Mouse (Mus musculus) limb, embryonic 11.5 days (tissue): Measurements from ENCODE around the gene Gm45753. TPM values are rescaled to one million over a fixed set of nuclear protein-coding genes. Genes with fewer than 3 reads are reported as not detected.

Experiments
- ATAC-seq: fragments of 200-750 bp; cut with Nextera tagmentation; 2 replicates; pipeline ENCODE4 v1.8.0; 2017; ENCODE audit warnings: low read depth; ENCODE audit not compliant: insufficient number of reproducible peaks, low FRiP score, low TSS enrichment
- DNase-seq: peaks from one replicate; pipeline ENCODE4 v3.0.0-alpha.2; 2015; ENCODE audit warnings: low spot score
- H3K27ac ChIP-seq: fragments of 300-500 bp; sonication (generic); replicated peaks from 2 replicates; pipeline ENCODE4 v1.5.1; 2014; ENCODE audit warnings: low read depth, mild to moderate bottlenecking, low read length
- H3K27me3 ChIP-seq: fragments of 300-500 bp; sonication (generic); 2 replicates; pipeline ENCODE4 v1.6.1; 2014; ENCODE audit warnings: mild to moderate bottlenecking, low read length, mixed read lengths; ENCODE audit not compliant: control insufficient read depth, insufficient read depth
- H3K36me3 ChIP-seq: fragments of 300-500 bp; sonication (generic); 2 replicates; pipeline ENCODE4 v1.6.1; 2014; ENCODE audit warnings: mild to moderate bottlenecking, low read length, moderate library complexity, mixed read lengths; ENCODE audit not compliant: control insufficient read depth, insufficient read depth
- H3K4me1 ChIP-seq: fragments of 300-500 bp; sonication (generic); 2 replicates; pipeline ENCODE4 v1.6.1; 2014; ENCODE audit warnings: low read length, mixed read lengths; ENCODE audit not compliant: control insufficient read depth, insufficient read depth
- H3K4me2 ChIP-seq: fragments of 300-500 bp; sonication (generic); 2 replicates; pipeline ENCODE4 v1.6.1; 2014; ENCODE audit warnings: low read depth, mild to moderate bottlenecking, moderate library complexity; ENCODE audit not compliant: severe bottlenecking
- H3K4me3 ChIP-seq: fragments of 300-500 bp; sonication (generic); 2 replicates; pipeline ENCODE4 v1.5.1; 2014; ENCODE audit warnings: low read depth, low read length
- H3K9ac ChIP-seq: fragments of 300-500 bp; sonication (generic); 2 replicates; pipeline ENCODE4 v1.6.1; 2014; ENCODE audit warnings: mild to moderate bottlenecking, low read length
- H3K9me3 ChIP-seq: fragments of 300-500 bp; sonication (generic); 2 replicates; pipeline ENCODE4 v1.6.1; 2016; ENCODE audit warnings: low read length; ENCODE audit not compliant: control insufficient read depth
- WGBS: fragments of 180-500 bp; shearing (Covaris S2); extraction: QIAGEN DNeasy Blood & Tissue Kit; methylation state at CpG from one replicate; pipeline ENCODE4 v1.1.7; 2014; 5-methylcytosine and 5-hydroxymethylcytosine counted together
- polyA plus RNA-seq: library from polyadenylated mRNA; unstranded; fragments of >200 nt; fragmentation: Nextera tagmentation; extraction: Ambion mirVana; gene quantifications from 2 replicates; pipeline ENCODE4 v1.2.1, GENCODE M21; 2014

Gene Gm45753
- polyA plus RNA-seq, 1 experiment from 2014 or later = not detected

GRCm38 (mm10) chr8:45246307-45246706, 62.0 kb downstream of the Gm45753 start:
- H3K27ac ChIP-seq = no peak overlapping the region
- H3K27me3 ChIP-seq = no peaks in the 10 kb centered on the region
- no peak overlapping the region for H3K9ac ChIP-seq
- WGBS = 62% methylated on average over 7 of the region's 7 CpGs
- H3K4me3 ChIP-seq = no peak overlapping the region
- no peaks in the 10 kb centered on the region for H3K9me3 ChIP-seq
- ATAC-seq (no peak), DNase-seq (no peak)
- H3K36me3 ChIP-seq = no peaks in the 10 kb centered on the region
- H3K4me1 ChIP-seq = no peaks in the 10 kb centered on the region
- H3K4me2 ChIP-seq = no peak overlapping the region

- Histone ChIP-seq H3K27ac (no peak overlapping the region), H3K4me1 (no peaks in the 10 kb centered on the region), H3K27me3 (no peaks in the 10 kb centered on the region), H3K9me3 (no peaks in the 10 kb centered on the region), H3K4me3 (no peak overlapping the region), H3K4me2 (no peak overlapping the region), H3K36me3 (no peaks in the 10 kb centered on the region), H3K9ac (no peak overlapping the region)
- 75% methylated on average over 8 of the region's 8 CpGs for WGBS
- ATAC-seq (no peak), DNase-seq (no peak)
Observed at GRCm38 (mm10) chr8:45239363-45239762, 68.9 kb downstream of the Gm45753 start.

GRCm38 (mm10) chr8:45238282-45238681, 70.0 kb downstream of the Gm45753 start:
- no peak overlapping the region for H3K27ac ChIP-seq
- H3K27me3 ChIP-seq = no peaks in the 10 kb centered on the region
- no peak overlapping the region for H3K9ac ChIP-seq
- peak; percentile 33 for DNase-seq
- no peaks in the 10 kb centered on the region for H3K36me3 ChIP-seq
- ATAC-seq = peak; percentile 44; the same call in 1 of the 2 replicates
- H3K4me3 ChIP-seq = no peak overlapping the region
- WGBS = 16% methylated on average over 3 of the region's 3 CpGs
- H3K4me1 ChIP-seq = no peaks in the 10 kb centered on the region
- H3K9me3 ChIP-seq = no peaks in the 10 kb centered on the region
- no peak overlapping the region for H3K4me2 ChIP-seq

- H3K27ac ChIP-seq = no peak overlapping the region
- no peaks in the 10 kb centered on the region for H3K36me3 ChIP-seq
- DNase-seq = peak; percentile 73
- H3K4me2 ChIP-seq = peak overlapping the region; percentile 11
- H3K4me1 ChIP-seq = no peaks in the 10 kb centered on the region
- H3K9ac ChIP-seq = no peak overlapping the region
- ATAC-seq = no peak
- 20% methylated on average over 14 of the region's 14 CpGs for WGBS
- H3K27me3 ChIP-seq = no peaks in the 10 kb centered on the region
- H3K9me3 ChIP-seq = no peaks in the 10 kb centered on the region
- no peak overlapping the region for H3K4me3 ChIP-seq
Observed at GRCm38 (mm10) chr8:45236164-45236912, 71.9 kb downstream of the Gm45753 start.

GRCm38 (mm10) chr8:45235228-45235627, 73.0 kb downstream of the Gm45753 start:
- Histone ChIP-seq H3K4me2 (no peak overlapping the region), H3K27me3 (no peaks in the 10 kb centered on the region), H3K27ac (no peak overlapping the region), H3K9ac (no peak overlapping the region), H3K9me3 (no peaks in the 10 kb centered on the region), H3K4me3 (no peak overlapping the region), H3K4me1 (no peaks in the 10 kb centered on the region), H3K36me3 (no peaks in the 10 kb centered on the region)
- 91% methylated on average over 6 of the region's 6 CpGs for WGBS
- DNase-seq (no peak), ATAC-seq (no peak)

GRCm38 (mm10) chr8:45233256-45233655, 75.0 kb downstream of the Gm45753 start:
- Histone ChIP-seq H3K36me3 (no peaks in the 10 kb centered on the region), H3K4me2 (no peak overlapping the region), H3K4me1 (no peaks in the 10 kb centered on the region), H3K27ac (no peak overlapping the region), H3K9me3 (no peaks in the 10 kb centered on the region), H3K27me3 (no peaks in the 10 kb centered on the region), H3K4me3 (no peak overlapping the region), H3K9ac (no peak overlapping the region)
- 71% methylated on average over 3 of the region's 3 CpGs for WGBS
- ATAC-seq = no peak
- DNase-seq = no peak

Other genes starting within 250 kb of the Gm45753 start
- not detected in 2 replicates for gene Mtnr1a, start 239.3 kb downstream of the Gm45753 start, polyA plus RNA-seq
- not detected in 2 replicates for gene F11, start 46.4 kb downstream of the Gm45753 start, polyA plus RNA-seq
- gene Klkb1, start 13.6 kb downstream of the Gm45753 start, polyA plus RNA-seq = not detected in 2 replicates
- gene Cyp4v3, start 24.8 kb upstream of the Gm45753 start, polyA plus RNA-seq = 0.95 and 1.2 TPM in 2 replicates
- gene Fam149a, start 73.8 kb upstream of the Gm45753 start, polyA plus RNA-seq = 13.6 and 15.0 TPM in 2 replicates
- gene Tlr3, start 102.6 kb upstream of the Gm45753 start, polyA plus RNA-seq = 0.51 and 0.83 TPM in 2 replicates
- 25.6 and 26.1 TPM in 2 replicates for gene Sorbs2, start 199.3 kb upstream of the Gm45753 start, polyA plus RNA-seq